Comparison of ENCODE assay signal across 11 mouse cellular contexts in the genomic region with DNA sequence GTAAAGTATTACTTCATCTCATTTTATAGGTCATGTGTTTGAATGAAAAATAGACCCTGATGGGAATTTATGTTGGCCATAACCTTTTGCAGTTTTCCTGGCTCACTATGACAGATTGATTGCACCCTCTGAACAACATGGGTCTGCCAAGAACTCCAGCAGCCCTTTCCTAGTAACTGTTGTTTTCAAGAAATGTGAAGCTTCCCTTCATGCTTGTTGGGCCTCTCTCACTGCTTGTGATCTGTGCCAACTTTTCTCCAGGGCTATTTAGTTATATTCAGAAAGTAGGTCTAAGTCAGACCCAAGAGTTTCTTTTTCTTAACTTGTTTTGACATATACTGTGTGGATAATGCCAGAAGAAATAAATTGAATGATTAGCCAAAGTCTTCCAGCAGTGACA. TPM values are rescaled to one million over a fixed set of nuclear protein-coding genes. Genes with fewer than 3 reads are reported as not detected.
DNase-seq lines count a peak whose midpoint lies in the region; ATAC-seq and TF ChIP-seq lines count a peak whose summit lies in the region.
"Had no signal": no experiment of that assay in that cellular context is flagged by ENCODE, and none has a peak within 500 bp of the region (broad histone marks: within the 10 kb centered on the region; RNA-seq: fewer than 3 reads in every experiment).

No protein-coding gene starts in this region.

- 0 out of 2 replicates have a peak, but pooled peaks have one; percentile 22 for ATAC-seq in intestine, postnatal 0 days
- no peak for ATAC-seq in neural tube, embryonic 15.5 days (ENCODE audit: low FRiP score)
- no peak for ATAC-seq in CD4-positive, CD25-positive, alpha-beta regulatory T cell, adult 4 months

- H3K27me3 ChIP-seq in intestine, postnatal 0 days (replicated peaks; ENCODE audit: control insufficient read depth, insufficient read depth, low read length), result no peaks in the 10 kb centered on the region
- H3K27me3 ChIP-seq in neural tube, embryonic 15.5 days (replicated peaks), result no peaks in the 10 kb centered on the region

- peaks cover 28% of the 10 kb centered on the region for H3K36me3 ChIP-seq in intestine, postnatal 0 days (ENCODE audit: control insufficient read depth, insufficient read depth)
- H3K36me3 ChIP-seq in neural tube, embryonic 15.5 days, result peaks cover 42% of the 10 kb centered on the region

- no peak overlapping the region for H3K4me2 ChIP-seq in intestine, postnatal 0 days (replicated peaks; ENCODE audit: low read depth)
- H3K4me2 ChIP-seq in neural tube, embryonic 15.5 days, result no peak overlapping the region

- DNase-seq in adrenal gland, adult 2 months, result peak; percentile 39
- DNase-seq in adrenal gland, adult 18-20 months (ENCODE audit: low spot score in 2 of 2), result no peak
- DNase-seq in kidney, adult 11 months, result peak; percentile 16
- no peak for DNase-seq in kidney, adult 18-20 months
- no peak for DNase-seq in spleen, adult 18-20 months
- DNase-seq: liver; right cerebral cortex, adult 18-20 months had no signal

- TF ChIP-seq CTCF in intestine, postnatal 0 days (IDR thresholded peaks at IDR 0.05; ENCODE audit: low read depth), result no peak

- H3K4me1 ChIP-seq in intestine, postnatal 0 days (replicated peaks; ENCODE audit: control insufficient read depth, insufficient read depth, low read length), result no peaks in the 10 kb centered on the region
- no peaks in the 10 kb centered on the region for H3K4me1 ChIP-seq in neural tube, embryonic 15.5 days

- H3K9ac ChIP-seq in intestine, postnatal 0 days (ENCODE audit: low read depth, low read length), result no peak overlapping the region
- H3K9ac ChIP-seq in neural tube, embryonic 15.5 days (replicated peaks), result no peak overlapping the region

- no peaks in the 10 kb centered on the region for H3K9me3 ChIP-seq in intestine, postnatal 0 days (ENCODE audit: control insufficient read depth)
- H3K9me3 ChIP-seq in neural tube, embryonic 15.5 days (replicated peaks), result no peaks in the 10 kb centered on the region

- no peak overlapping the region; the same call in 1 of the 2 replicates for H3K27ac ChIP-seq in intestine, postnatal 0 days (ENCODE audit: low read depth, low read length)
- H3K27ac ChIP-seq in neural tube, embryonic 15.5 days (replicated peaks), result peak overlapping the region; percentile 72
- H3K27ac ChIP-seq: macrophage had no signal

- no peak overlapping the region for H3K4me3 ChIP-seq in intestine, postnatal 0 days (ENCODE audit: low read depth, low read length)
- H3K4me3 ChIP-seq in neural tube, embryonic 15.5 days (replicated peaks), result no peak overlapping the region

RNA-seq across cellular contexts. Expression of a gene that starts 44.9 kb away (rescaled TPM):
- 100 to 1,000 TPM; 116 to 150 TPM for total RNA-seq in adrenal gland, adult 2 months (2021)
- 245 and 253 TPM in 2 replicates for polyA plus RNA-seq in adrenal gland, adult 2 months (2012; rRNA removed)
- 100 to 1,000 TPM; 116 to 139 TPM for total RNA-seq in adrenal gland, adult 18-20 months (2021)
- polyA plus RNA-seq in intestine, postnatal 0 days (2015; fragmentation: Nextera tagmentation; extraction: Ambion mirVana), result 53.5 and 56.7 TPM in 2 replicates
- 89.7 and 93.6 TPM in 2 replicates for polyA plus RNA-seq in neural tube, embryonic 15.5 days (2015; fragmentation: Nextera tagmentation; extraction: Ambion mirVana)
- polyA plus RNA-seq in CD4-positive, CD25-positive, alpha-beta regulatory T cell, adult 4 months (2017; shearing (Covaris generic)), result 100 to 1,000 TPM in 1 of 2 experiments, 10 to 100 TPM in 1; 96.5 to 125 TPM

Comparison
In these comparisons a context has a peak if more than half of its experiments do, and no peak if none do; other contexts are left out.
1. DNase-seq: peak in adrenal gland, adult 2 months (single experiment) and kidney, adult 11 months (single experiment); none in adrenal gland, adult 18-20 months (0 of 2), kidney, adult 18-20 months (single experiment) and spleen, adult 18-20 months (0 of 2).